Mouse (Mus musculus): Measurements from ENCODE around the gene Dusp3.

- no peak for TF ChIP-seq POLR2A (IDR thresholded peaks at IDR 0.05; ENCODE audit: low read depth, low read length)
- TF ChIP-seq CTCF (IDR thresholded peaks at IDR 0.05; ENCODE audit: borderline replicate concordance, insufficient read depth, low read length): no peak
Measured at GRCm38 (mm10) chr11:101990244-101990643, 3.4 kb upstream of the Dusp3 start.
